Mouse (Mus musculus) erythroblast, embryonic 14.5 days (primary cell): ENCODE data around the gene Rab28. TPM values are rescaled to one million over a fixed set of nuclear protein-coding genes. Genes with fewer than 3 reads are reported as not detected.

Experiments used
- H3K27me3 ChIP-seq: 2 replicates; pipeline ENCODE4 v1.6.1; 2012; ENCODE audit warnings: inconsistent platforms; ENCODE audit not compliant: control insufficient read depth
- H3K36me3 ChIP-seq: 2 replicates; pipeline ENCODE4 v1.6.1; 2012; ENCODE audit warnings: mild to moderate bottlenecking, inconsistent platforms; ENCODE audit not compliant: control insufficient read depth
- H3K4me1 ChIP-seq: 2 replicates; pipeline ENCODE4 v1.6.1; 2012; ENCODE audit warnings: inconsistent platforms; ENCODE audit not compliant: control insufficient read depth
- H3K4me3 ChIP-seq: replicated peaks from 2 replicates; pipeline ENCODE3; 2012; ENCODE audit warnings: moderate library complexity, mild to moderate bottlenecking, inconsistent platforms
- H3K9me3 ChIP-seq: 2 replicates; pipeline ENCODE4 v1.6.1; 2012; ENCODE audit warnings: low read length, inconsistent platforms, mixed read lengths; ENCODE audit not compliant: control insufficient read depth
- GATA1 ChIP-seq: IDR thresholded peaks from 2 replicates; pipeline ENCODE4 v1.6.1; 2012; ENCODE audit warnings: low read length, inconsistent platforms, mixed read lengths
- TAL1 ChIP-seq: IDR thresholded peaks from 3 replicates; pipeline ENCODE4 v1.6.1; 2012; ENCODE audit warnings: low read length, inconsistent platforms, mixed read lengths
- polyA plus RNA-seq: library from polyadenylated mRNA; stranded (reverse); fragments of >175 nt; gene quantifications from 2 replicates; pipeline ENCODE4 v1.2.3, GENCODE M21; 2012

Gene Rab28
- polyA plus RNA-seq = 1.8 and 2.4 TPM in 2 replicates

GRCm38 (mm10) chr5:41708051-41708630 lies at the start of gene Rab28:
Gene Rab28 (minus strand): TSS chr5:41708157.
- Histone ChIP-seq H3K27me3 (peaks cover 7% of the 10 kb centered on the region), H3K4me3 (peak within 1 kb of the TSS; percentile 99), H3K4me1 (peaks cover 19% of the 10 kb centered on the region), H3K9me3 (no peaks in the 10 kb centered on the region), H3K36me3 (no peaks in the 10 kb centered on the region)
- TF ChIP-seq TAL1 (no peak), GATA1 (no peak)

DNA sequence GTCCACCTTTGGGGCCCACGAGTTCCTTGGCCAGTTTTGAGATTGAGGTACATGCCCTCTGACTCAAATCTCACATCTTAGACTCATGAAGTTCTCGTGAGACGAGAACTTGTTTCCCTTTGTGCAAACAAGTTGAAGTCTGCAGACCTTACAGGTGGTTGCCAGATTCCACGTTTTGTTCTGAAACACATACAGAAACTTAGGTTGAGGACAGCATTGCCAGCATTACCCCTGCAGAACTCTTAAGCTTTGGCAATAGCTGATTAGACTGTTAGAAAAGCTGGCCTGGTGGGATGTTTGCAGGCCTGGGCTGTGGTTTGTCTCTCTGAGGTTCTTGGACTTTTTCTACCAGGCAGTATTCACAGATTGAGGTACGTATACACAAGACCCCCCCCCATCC lies 49.4 kb upstream of the Rab28 start:
- H3K27me3 ChIP-seq = peaks cover 98% of the 10 kb centered on the region
- no peak for TF ChIP-seq TAL1

GRCm38 (mm10) chr5:41756396-41756795 lies 48.4 kb upstream of the Rab28 start:
- TF ChIP-seq GATA1 (no peak), TAL1 (no peak)
- Histone ChIP-seq H3K4me1 (no peaks in the 10 kb centered on the region), H3K4me3 (no peak overlapping the region), H3K9me3 (no peaks in the 10 kb centered on the region; the same call in 1 of the 2 replicates), H3K36me3 (no peaks in the 10 kb centered on the region), H3K27me3 (peaks cover 98% of the 10 kb centered on the region)

More for the DNA sequence above, 49.4 kb upstream of the Rab28 start:
- no peak overlapping the region for H3K4me3 ChIP-seq
- H3K36me3 ChIP-seq = no peaks in the 10 kb centered on the region
- no peaks in the 10 kb centered on the region for H3K4me1 ChIP-seq
- H3K9me3 ChIP-seq = no peaks in the 10 kb centered on the region; the same call in 1 of the 2 replicates

DNA sequence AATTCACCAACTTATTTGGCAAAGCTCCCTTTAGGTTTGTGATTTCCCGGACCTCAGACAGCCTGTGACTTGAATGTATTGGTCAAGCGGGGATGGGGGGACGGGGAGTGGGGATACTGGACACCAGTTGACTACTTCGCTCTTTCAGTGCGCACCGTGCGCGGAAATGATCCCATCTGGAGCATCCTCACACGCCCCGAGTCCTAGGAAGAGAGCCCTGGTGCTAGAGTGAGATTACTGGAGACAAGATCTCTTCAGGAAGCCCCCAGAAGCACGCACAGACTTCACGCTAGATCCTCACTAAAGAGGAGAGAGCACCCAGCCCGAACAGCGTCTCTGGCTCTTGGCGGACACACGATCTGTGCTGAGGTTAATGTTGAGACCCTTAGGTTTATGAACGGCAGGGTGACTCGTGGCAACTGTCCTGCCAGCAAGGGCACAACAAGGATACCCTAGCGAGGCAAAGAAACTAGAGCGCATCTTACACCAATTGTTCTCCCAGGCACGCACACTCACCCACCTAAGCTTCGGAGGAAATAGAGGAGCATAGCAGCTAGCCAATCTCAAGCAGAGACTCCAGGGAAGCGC lies 47.5 kb upstream of the Rab28 start:
- Histone ChIP-seq H3K4me3 (no peak overlapping the region), H3K27me3 (peaks cover 98% of the 10 kb centered on the region), H3K9me3 (no peaks in the 10 kb centered on the region), H3K36me3 (no peaks in the 10 kb centered on the region), H3K4me1 (no peaks in the 10 kb centered on the region)
- no peak for TF ChIP-seq GATA1
- no peak for TF ChIP-seq TAL1

- H3K36me3 ChIP-seq = no peaks in the 10 kb centered on the region
- TF ChIP-seq TAL1 = no peak
- H3K4me3 ChIP-seq = no peak overlapping the region
- peaks cover 98% of the 10 kb centered on the region for H3K27me3 ChIP-seq
- H3K4me1 ChIP-seq = no peaks in the 10 kb centered on the region
- no peaks in the 10 kb centered on the region for H3K9me3 ChIP-seq
Measured at GRCm38 (mm10) chr5:41754836-41755235, 46.9 kb upstream of the Rab28 start.

DNA sequence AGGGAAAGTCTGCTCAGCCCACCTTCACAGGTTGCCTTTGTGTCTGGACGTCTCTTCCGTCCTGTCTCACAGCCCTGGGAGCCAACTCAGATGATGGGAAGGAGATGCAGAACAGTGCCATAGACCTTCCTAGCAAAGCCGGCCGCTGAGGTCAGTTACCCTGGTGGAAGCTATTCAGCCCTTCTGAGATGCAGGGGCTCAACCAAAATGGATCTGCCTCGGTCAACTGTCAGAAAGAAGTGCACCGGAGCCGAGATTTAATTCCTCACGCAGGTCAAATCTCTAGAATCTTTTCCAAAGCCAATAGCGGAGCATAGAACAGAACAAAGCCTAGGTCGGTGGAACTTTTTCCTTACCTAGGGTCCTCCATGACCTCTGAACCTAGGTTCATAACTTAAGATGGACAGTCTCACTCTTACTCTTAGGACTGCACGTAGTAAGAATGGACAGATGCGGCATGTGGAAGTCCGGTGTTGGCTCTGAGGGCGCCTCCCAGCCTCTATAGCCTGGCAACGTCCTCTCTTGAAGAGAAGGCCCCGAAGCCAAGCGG lies 46.3 kb upstream of the Rab28 start:
- H3K9me3 ChIP-seq = no peaks in the 10 kb centered on the region
- H3K4me3 ChIP-seq = no peak overlapping the region
- no peaks in the 10 kb centered on the region for H3K4me1 ChIP-seq
- peaks cover 98% of the 10 kb centered on the region for H3K27me3 ChIP-seq
- no peaks in the 10 kb centered on the region for H3K36me3 ChIP-seq
- TF ChIP-seq TAL1 (no peak), GATA1 (no peak)

- Histone ChIP-seq H3K4me1 (no peaks in the 10 kb centered on the region), H3K27me3 (peaks cover 97% of the 10 kb centered on the region), H3K4me3 (no peak overlapping the region), H3K36me3 (no peaks in the 10 kb centered on the region), H3K9me3 (no peaks in the 10 kb centered on the region)
- no peak for TF ChIP-seq GATA1
- no peak for TF ChIP-seq TAL1
Measured at GRCm38 (mm10) chr5:41752721-41753120, 44.8 kb upstream of the Rab28 start.

GRCm38 (mm10) chr5:41744898-41745780 lies 37.2 kb upstream of the Rab28 start:
- Histone ChIP-seq H3K36me3 (no peaks in the 10 kb centered on the region), H3K4me3 (no peak overlapping the region), H3K4me1 (no peaks in the 10 kb centered on the region), H3K27me3 (peaks cover 62% of the 10 kb centered on the region), H3K9me3 (no peaks in the 10 kb centered on the region)
- TF ChIP-seq GATA1 (no peak), TAL1 (no peak)

GRCm38 (mm10) chr5:41744234-41744633 lies 36.3 kb upstream of the Rab28 start:
- H3K36me3 ChIP-seq = no peaks in the 10 kb centered on the region
- no peaks in the 10 kb centered on the region for H3K9me3 ChIP-seq
- TF ChIP-seq TAL1 (no peak), GATA1 (no peak)
- H3K4me3 ChIP-seq = no peak overlapping the region
- no peaks in the 10 kb centered on the region for H3K4me1 ChIP-seq
- peaks cover 53% of the 10 kb centered on the region for H3K27me3 ChIP-seq
